Mouse (Mus musculus): ENCODE measurements around the gene Polr1a.
"Not testable (repeated sequence)": the region's sequence is repeated elsewhere in the genome, so short reads cannot be mapped to it uniquely, and the experiment has no call there.

Polr1a gene

DNA sequence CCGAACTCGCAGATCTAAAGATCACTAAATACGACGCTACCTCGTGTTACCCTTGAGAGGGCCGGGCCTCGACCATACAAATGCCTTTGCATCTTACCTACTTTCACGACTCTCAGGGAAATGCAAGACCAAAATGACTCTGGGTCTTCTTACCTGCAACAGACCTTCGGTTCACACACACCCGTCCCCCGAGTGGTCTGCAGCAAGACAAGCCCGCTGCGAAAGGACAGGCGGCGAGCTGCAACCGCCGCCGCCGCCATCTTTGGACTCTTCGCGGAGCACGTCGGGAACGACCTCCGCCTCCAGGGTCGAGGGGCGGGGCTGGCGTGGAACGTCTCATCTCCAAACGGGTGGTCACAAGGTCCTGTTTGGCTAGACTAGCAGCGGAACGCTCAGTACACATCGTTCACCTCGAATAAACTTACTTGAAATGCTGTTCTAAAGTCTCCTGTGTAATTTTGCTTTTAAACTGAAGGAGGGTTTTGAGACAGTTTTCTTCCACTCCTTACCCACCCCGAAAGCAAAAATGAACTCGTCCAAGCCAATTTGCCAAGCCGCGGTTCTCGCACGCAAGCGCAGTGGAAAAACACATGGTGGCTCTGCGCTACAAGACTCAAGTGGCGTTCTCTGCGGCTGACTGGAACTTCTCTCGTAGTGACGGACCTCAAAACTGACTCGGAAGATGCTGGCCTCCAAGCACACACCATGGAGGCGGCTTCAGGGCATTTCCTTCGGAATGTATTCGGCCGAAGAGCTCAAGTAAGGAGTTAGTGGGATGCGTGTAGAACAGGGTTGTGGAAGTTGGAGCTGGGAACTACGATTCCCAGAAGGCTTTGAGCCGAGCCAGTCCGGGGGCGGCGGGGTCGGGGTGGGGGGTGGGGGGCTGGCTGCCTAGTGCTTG lies at the start of gene Polr1a, which contains the start of gene Ptcd3:
Polr1a (plus strand) TSS at position 573 of the 901 bp plus-strand sequence.
Ptcd3 (minus strand) TSS at position 270 of the 901 bp plus-strand sequence.
- ATAC-seq (ENCODE audit: low TSS enrichment), result peak; percentile 92

DNA sequence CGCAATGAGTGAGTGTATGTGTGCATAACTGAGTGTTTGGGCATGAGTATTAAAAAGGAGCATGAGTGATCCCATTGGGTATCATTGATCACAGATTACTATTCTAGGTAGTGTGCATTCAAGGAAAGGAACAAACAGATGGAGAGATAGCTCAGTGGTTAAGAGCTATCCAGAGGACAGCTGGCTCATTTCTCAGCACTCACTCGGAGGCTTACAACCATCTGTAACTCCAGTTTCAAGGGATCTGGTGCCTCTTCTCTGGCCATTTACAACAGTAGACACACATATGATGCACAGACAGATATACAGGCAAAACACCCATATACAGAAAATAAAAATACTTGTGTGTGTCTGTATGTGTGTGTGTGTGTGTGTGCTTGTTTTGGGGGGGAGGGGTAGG lies 41.1 kb upstream of the Polr1a start:
- no peak for ATAC-seq (ENCODE audit: low TSS enrichment)

DNA sequence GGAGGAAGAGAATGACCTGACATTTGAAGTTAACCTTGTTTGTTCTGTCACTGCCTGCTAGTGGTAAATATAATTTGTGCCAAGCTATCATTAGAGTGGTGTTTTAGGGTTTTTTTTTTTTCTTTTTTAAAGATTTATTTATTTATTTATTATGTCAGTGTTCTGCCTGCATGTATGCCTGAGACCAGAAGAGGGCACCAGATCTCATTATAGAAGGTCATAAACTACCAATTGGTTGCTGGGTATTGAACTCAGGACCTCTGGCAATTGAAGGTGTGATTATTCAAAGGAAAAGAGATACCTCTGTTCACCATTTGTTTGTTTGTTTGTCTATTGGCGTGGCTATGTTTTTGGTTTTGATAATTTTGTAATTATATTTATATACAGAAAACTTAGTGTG lies 40.0 kb upstream of the Polr1a start:
- no peak for ATAC-seq (ENCODE audit: low TSS enrichment)

DNA sequence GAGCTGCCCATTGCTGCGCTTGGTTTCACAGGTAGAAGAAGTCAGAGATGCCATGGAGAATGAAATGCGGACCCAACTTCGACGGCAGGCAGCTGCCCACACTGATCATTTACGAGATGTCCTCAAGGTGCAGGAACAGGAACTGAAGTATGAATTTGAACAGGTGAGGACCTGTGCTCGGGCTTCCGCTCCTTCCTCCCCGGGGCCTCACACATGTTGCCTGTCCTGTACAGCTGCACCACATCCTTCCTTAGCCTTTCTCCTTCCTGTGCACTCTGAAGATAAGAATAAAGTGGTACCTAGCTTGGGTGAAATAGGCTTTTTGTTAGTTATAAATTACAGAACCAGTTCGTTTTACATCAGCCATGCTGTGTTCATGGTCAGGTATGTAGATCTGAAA lies 37.5 kb upstream of the Polr1a start:
- ATAC-seq (ENCODE audit: low TSS enrichment), result no peak

DNA sequence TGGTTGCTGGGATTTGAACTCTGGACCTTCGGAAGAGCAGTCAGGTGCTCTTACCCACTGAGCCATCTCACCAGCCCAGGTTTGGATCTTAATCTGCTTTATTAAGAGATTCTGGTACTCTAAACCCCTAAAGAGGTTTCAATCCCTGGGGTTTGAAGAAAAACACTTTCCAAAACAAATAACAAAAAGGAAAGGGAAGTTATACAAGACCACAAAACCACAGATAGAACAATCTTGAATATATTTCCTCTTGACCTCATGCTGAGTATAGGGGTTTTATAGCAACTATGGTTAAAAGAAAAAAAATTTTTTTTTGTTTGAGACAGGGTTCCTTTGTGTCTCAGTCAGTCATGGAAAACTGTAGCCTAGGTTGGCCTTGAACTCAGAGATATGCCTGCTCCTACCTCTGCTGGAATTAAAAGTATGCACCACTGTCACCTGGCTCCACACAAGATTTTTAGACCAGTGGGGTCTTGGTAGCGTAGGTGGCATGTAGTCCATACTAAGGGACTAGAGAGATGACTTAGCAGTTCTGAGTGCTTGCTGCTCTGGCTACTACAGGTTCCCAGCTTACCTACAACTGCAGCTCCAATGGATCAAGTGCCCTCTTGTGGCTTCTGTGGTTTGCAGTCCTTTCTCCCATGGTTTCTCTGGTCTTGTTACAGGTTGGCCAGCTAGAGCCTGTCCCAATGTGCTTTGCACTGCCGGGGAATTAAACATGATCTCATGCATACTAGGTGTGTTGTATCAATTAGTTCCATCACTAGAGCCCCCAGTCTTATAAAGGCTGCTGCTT lies 30.7 kb upstream of the Polr1a start:
- ATAC-seq (ENCODE audit: low TSS enrichment), result peak; percentile 29; the same call in 1 of the 2 replicates

DNA sequence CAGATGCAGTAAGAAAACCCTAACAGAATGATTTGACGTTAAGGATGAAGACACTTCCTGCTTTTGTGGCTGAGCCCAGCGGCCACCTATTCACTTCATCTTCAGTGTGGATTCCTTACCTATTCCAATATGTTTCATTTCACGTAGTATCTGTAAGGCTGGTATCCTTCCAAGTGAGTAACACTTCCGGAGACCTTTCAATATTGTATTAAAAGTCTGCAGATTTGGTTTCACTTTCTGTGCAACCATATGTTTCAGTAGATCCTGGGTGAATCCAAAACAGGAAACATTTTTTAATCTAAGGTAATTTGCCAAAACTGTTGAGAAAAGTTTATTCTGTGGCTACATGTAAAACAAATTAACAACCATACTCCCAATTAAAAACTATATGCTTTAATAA lies 15.6 kb upstream of the Polr1a start:
- ATAC-seq (ENCODE audit: low TSS enrichment), result no peak

DNA sequence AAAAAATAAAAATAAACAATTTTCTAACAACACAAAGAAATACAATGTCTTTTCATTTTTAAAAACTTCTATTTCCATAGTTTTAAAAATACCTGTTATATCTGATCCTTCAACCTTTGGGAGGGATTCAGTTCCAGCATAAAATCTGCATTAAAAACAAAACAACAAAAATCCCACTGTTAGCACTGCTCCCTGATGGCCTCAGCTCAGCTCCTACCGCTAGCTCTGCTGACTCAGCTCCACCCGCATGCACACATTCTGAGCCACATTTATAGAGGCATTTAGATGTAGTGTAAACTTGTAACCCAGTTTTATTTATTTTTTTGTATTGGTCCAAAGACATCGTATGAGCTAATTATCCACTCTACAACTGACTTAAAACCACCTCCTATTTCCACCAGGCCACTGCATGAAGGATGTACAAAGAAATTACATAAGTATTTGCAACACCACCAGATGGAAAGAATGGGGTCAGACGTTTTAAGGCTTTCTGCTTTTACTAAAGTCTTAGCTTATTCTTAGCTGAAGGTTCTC lies 1.1 kb upstream of the Polr1a start:
- ATAC-seq (ENCODE audit: low TSS enrichment), result no peak

DNA sequence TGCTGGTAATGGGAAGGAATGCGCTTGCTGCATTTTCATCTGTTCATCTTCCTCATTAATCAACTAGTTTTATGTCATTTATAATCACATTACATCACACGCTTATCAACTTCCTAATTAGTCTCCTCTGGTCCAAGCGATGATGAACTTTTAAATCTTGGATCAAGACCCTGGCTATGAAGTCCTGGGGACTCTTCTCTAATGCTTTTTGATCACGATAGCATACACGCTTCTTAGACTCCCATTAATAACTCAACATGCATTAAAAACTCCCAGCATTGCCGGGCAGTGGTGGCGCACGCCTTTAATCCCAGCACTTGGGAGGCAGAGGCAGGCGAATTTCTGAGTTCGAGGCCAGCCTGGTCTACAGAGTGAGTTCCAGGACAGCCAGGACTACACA lies 531 bp downstream of the Polr1a start:
- no peak for ATAC-seq (ENCODE audit: low TSS enrichment)

DNA sequence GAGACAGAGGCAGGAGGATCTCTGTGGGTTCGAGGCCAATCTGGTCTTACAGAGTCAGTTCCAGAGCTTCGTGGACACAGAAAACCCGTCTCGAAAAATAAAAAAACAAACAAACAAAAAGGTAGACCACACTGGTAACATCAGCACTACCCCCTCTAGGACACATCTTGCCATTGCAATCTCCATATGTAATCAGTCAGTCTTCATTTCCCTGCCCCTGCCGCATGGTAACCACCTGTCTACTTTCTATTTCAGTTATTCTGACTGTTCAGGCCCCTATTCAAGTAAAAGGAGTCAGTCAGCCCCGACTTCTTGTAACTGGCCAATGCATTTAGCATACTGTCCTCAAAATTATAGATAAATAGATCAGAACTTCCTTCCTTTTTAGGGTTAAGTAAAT lies 987 bp downstream of the Polr1a start:
- no peak for ATAC-seq (ENCODE audit: low TSS enrichment)

DNA sequence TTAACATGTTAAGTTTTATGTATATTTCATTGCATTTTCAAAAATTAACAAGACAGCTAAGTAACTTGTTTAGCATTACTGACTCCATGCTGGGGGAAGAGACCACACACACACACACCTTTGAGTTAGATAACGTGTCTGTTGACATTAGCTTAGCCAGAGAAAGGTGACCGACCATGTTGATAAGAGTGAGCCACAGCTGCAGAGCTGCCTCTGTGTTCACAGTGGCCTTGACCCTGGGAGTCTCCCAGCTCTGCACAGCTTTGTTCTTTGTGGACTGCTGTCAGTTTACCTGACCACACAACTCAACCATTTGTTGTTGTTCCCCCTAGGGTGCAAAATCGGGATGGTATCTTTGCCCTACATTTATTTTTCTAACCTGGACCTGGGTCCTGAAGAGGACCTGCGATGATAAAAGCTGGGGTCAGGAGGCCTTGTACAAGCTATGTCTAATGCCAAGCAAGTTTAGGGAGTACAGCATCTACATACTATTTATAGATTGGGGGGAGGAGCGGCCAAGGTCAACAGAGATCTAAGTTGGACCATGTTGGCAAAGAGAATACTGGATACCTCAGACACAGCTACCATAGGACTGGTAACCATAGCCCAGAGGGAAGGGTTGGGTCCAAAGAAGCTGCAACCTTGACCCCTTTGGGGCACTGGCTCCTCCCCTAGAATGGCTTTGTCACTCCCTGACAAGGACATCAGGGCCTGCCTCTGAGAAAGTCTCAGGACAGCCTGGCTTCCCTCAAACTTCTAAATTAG lies 3.0 kb downstream of the Polr1a start:
- ATAC-seq (ENCODE audit: low TSS enrichment), result no peak

DNA sequence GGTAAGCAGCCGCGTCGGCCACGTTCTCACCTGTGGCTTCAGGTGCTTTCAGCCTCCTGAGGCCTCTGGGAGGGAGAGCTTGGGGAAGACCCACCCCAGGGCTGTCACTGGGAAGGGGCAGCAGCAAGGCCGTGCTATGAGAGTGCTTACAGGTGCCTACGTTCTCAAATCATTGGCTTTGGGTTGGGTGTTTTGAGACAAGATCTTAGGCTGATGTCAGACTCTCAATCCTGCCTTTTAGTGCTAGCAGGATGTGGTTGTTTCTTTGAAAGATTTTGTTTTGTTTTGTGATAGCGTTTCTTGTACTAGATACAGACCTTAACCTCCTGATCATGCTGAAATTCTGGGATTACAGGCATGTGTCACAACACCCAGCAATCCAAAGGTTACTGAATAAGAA lies 11.9 kb downstream of the Polr1a start:
- no peak for ATAC-seq (ENCODE audit: low TSS enrichment)

DNA sequence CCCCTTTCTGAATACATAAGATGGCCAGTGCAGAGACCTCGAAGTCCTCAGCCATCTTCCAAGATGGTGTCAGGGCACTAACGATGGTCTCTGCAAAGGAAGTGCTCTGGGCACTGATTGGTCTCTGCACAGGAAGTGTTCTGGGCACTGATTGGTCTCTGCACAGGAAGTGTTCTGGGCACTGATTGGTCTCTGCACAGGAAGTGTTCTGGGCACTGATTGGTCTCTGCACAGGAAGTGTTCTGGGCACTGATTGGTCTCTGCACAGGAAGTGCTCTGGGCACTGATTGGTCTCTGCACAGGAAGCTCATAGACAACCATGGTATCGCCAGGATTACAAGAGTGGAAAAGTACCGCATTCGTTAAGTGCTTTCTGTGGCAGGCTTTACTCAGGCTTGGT lies 16.4 kb downstream of the Polr1a start:
- not testable (repeated sequence) for ATAC-seq (ENCODE audit: low TSS enrichment)

DNA sequence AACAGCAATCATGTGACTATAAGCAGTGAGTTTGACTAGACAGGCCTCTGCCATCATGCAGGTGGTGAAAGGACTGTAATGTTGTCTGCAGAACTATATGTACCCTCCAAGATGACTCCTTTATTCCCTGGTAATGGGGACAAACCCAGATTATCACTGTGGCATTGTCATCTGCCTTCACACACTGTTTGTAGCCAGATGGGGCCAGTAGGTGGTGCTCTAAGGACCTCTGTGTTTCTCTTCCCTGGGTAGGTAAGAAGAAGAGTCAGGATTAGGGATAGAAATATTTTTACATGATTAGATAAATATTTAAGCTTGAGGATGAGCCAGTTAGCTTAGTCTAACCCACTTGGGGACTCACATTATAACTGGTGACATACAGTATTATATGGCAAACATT lies 19.1 kb downstream of the Polr1a start:
- peak; percentile 76 for ATAC-seq (ENCODE audit: low TSS enrichment)

DNA sequence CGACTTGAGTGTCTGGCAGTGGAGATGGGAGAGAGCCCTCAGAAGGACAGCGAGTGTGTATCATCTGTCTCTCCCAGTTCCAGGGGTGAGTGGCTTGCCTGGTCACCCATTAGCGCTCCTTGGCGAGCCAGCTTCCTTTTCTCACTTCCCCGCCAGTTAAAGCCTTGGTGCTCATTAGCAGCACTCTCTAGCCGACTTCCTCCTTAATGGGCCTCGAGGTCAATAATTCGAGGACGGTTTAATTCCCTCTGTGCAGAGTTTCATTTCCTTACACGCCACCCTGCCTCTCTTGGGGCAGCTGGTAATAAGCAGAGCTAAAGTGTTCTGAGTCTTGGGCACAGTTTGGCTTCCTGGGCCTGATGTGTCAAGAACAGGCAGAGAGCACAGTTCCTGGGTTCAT lies 21.2 kb downstream of the Polr1a start:
- ATAC-seq (ENCODE audit: low TSS enrichment), result no peak

DNA sequence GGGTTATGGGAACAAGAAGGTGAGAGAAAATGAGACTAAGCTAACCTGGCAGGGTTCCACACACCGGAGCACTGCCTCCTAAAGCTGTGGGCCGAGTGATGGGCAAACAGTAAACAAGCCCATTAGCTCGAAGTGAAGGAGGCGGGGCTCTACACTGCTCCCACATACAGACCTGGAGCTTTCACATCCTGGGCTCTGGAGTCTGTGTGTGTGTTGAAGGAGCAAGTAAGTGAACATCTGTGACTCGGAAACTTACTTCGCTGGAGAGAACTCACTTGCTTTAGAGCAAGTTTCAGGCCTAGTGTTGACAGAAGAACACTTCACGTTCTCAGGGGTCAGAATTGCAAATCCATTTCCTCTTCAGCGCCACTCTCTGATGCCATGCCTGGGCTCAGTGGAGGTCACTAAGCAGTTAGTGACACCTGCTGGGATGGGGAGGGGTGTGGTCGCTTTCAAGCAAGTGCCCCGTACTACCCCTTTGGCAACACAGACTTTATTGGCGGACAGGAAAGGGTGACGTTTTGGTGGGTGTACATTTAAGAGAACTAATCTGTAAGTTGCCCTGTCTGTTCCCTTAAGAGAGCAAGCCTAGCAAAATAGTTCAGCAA lies 22.1 kb downstream of the Polr1a start:
- no peak for ATAC-seq (ENCODE audit: low TSS enrichment)

DNA sequence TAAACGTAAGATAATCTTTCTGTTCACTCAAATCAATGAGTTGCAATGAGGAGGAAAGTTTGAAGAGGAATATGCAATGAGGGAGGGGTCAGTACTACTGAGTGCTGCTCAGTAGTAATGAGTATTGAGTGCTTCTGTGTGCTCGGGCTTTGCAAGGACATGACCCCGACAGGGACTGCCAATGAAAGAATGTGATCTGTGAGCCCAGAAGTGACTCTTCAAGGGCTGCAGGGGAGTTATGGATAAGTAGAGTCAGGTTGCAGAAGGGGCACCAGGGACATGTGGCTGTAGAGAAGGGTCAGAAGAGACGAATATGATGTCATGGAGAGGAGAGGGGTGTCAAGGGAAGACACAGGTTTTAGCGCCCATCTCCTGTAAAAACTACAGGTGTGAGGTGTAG lies 23.5 kb downstream of the Polr1a start:
- no peak for ATAC-seq (ENCODE audit: low TSS enrichment)

DNA sequence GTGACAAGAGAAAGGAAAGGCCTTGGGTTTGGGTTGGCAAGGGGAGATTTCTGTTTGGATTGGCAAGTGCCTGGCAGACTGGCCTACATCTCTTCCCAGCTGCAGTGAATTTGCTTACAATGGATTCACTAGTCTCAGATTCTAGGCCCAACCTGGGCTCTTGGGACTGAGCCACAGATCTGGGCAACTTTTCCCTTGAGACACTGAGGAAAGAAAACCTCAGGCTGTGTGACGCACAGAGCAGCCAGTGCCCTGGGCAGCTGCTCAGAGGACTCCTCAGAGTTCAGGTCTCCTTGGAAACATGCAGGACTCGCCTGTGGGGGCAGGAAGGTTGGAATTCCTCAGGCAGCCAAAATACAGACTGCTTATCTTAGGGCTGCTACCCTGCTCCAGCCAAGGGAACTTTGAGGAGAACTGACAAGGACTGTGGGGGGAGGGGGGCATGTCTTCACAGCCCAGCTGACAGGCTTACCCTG lies 25.3 kb downstream of the Polr1a start:
- ATAC-seq (ENCODE audit: low TSS enrichment), result 0 out of 2 replicates have a peak, but pooled peaks have one; percentile 13

DNA sequence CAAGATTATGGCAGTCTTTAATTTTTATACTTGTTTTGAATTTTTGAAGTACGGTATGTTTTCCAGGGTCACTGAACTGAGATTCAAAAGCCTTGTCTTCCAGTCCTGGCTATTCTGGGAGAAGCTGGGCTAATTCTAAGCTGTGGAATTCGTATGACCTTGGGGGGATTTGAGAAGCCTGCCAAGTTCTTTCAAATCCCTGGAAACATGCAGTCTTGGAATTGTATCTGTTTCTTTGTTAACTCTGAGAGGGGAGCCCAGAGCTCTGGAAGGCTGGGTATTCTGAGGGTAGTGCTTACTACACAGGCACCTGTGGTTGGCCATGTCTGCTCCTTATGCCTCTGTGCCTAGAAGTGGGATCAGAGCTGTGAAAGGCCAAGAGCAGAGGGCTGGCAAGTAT lies 26.9 kb downstream of the Polr1a start:
- ATAC-seq (ENCODE audit: low TSS enrichment), result no peak

DNA sequence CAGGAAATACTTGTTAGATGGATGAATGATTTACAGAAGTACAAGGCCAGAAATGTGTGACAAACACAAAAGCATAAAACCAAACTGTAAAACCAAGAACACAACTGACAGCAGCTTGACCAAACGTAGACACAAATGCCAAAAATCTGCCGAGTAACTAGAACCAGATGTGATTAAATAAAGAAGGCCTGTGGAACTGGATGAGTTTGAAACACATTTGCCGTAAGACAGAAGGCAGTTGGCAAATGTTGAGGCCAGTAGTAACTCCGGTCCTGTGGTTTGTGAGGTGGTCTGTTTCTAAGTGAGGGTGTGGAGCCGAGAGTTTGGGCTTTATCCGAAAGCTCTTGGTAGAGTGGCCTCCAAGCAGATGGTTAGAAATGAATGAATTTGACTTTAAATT lies 32.1 kb downstream of the Polr1a start:
- no peak for ATAC-seq (ENCODE audit: low TSS enrichment)

DNA sequence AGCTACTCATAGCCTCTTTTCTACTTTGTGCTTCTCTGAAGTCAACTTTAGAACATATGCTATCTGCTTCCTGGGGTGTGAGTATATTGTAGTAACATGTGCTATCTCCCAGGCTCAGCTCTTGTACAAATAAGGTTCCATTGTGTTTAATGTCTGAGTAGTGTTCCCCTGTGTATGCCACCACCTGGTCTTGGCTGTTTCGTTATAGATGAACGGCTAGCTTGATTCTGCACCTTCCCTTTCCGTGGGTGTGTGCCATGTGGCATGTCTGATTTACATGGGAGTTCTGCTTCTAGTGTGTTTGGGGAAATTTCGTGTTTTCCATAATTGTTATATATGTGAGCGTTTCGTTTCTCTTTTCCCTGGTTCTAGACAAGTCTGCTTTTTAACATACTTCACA lies 36.2 kb downstream of the Polr1a start:
- ATAC-seq (ENCODE audit: low TSS enrichment), result peak; percentile 67

DNA sequence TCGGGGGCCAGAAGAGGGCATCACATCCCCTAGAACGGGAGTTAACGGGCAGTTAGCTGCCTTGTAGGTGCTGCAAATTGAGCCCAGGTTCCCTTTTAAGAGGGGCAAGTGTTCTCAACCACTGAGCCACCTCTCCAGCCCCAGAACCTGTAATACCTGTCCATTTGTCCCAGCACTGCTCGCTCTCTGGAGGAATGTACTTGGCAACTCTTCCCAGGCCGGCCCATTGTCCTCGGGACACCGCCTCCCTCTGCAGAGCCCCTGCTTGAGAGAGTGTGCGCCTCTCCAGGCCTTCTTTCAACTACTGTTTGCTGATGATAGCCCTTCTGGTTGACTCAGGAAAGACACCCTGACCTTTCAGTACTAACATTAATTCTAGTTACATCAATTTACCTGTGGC lies 37.3 kb downstream of the Polr1a start:
- ATAC-seq (ENCODE audit: low TSS enrichment), result no peak
